Mouse (Mus musculus) olfactory bulb, adult 2 months (tissue): ENCODE data around the gene Stk32c.

ENCODE experiments used
- CTCF ChIP-seq: fragments of 200-500 bp; IDR thresholded peaks from 2 replicates; pipeline ENCODE4 v1.5.1; 2012; ENCODE audit warnings: low read depth, mild to moderate bottlenecking, low read length, moderate library complexity; ENCODE audit not compliant: insufficient read depth
- POLR2A ChIP-seq: fragments of 200-500 bp; IDR thresholded peaks from 2 replicates; pipeline ENCODE4 v1.6.1; 2012; ENCODE audit warnings: mild to moderate bottlenecking, low read depth, low read length, moderate library complexity; ENCODE audit not compliant: insufficient read depth

DNA sequence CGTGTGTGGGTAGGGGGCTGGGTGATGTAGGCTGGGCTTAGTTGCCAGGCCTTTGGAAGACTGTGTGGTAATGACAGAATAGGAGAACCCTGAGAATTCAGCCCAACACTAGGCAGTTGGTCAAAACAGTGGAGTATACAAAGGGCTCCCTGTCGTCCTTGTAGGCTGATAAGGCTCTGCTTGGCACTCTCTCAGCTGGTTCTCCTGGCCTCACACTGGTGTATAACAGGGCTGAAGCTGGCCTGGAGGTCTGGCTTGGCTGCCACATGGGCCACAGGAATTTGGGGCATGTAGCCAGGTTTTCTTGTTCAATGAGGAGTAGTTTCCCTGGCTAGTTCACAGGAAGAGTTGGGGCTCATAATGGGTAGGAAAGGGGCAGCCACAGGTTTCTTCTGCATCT lies 125.3 kb downstream of the Stk32c start:
- TF ChIP-seq CTCF (no peak), POLR2A (no peak)
